Mouse (Mus musculus) intestine, embryonic 16.5 days (tissue): ENCODE measurements around the gene Pigl. TPM values are rescaled to one million over a fixed set of nuclear protein-coding genes. Genes with fewer than 3 reads are reported as not detected.
"Not testable (repeated sequence)": the region's sequence is repeated elsewhere in the genome, so short reads cannot be mapped to it uniquely, and the experiment has no call there.

Source experiments
- ATAC-seq: fragments of 200-750 bp; cut with Nextera tagmentation; 2 replicates; pipeline ENCODE4 v1.8.0; 2017; ENCODE audit warnings: moderate TSS enrichment, moderate library complexity
- H3K27ac ChIP-seq: fragments of 300-500 bp; sonication (generic); 2 replicates; pipeline ENCODE4 v1.5.1; 2014; ENCODE audit warnings: mild to moderate bottlenecking, low read length
- H3K27me3 ChIP-seq: fragments of 300-500 bp; sonication (generic); replicated peaks from 2 replicates; pipeline ENCODE4 v1.6.1; 2014; ENCODE audit warnings: low read length, control low read depth, mixed read lengths; ENCODE audit not compliant: control insufficient read depth, insufficient read depth
- H3K36me3 ChIP-seq: fragments of 300-500 bp; sonication (generic); 2 replicates; pipeline ENCODE4 v1.6.1; 2014; ENCODE audit warnings: low read length, control low read depth; ENCODE audit not compliant: control insufficient read depth, insufficient read depth
- H3K4me1 ChIP-seq: fragments of 300-500 bp; sonication (generic); 2 replicates; pipeline ENCODE4 v1.6.1; 2014; ENCODE audit warnings: low read length, control low read depth, mixed read lengths; ENCODE audit not compliant: control insufficient read depth, insufficient read depth
- H3K4me2 ChIP-seq: fragments of 300-500 bp; sonication (generic); 2 replicates; pipeline ENCODE4 v1.6.1; 2014; ENCODE audit warnings: low read depth, low read length, control low read depth
- H3K4me3 ChIP-seq: fragments of 300-500 bp; sonication (generic); 2 replicates; pipeline ENCODE4 v1.5.1; 2014; ENCODE audit warnings: mild to moderate bottlenecking, low read length
- H3K9ac ChIP-seq: fragments of 300-500 bp; sonication (generic); 2 replicates; pipeline ENCODE4 v1.6.1; 2014; ENCODE audit warnings: low read depth, low read length
- H3K9me3 ChIP-seq: fragments of 300-500 bp; sonication (generic); 2 replicates; pipeline ENCODE4 v1.6.1; 2016; ENCODE audit warnings: low read length, control low read depth; ENCODE audit not compliant: control insufficient read depth
- WGBS: fragments of 180-500 bp; shearing (Covaris S2); extraction: QIAGEN DNeasy Blood & Tissue Kit; methylation state at CpG from one replicate; pipeline ENCODE4 v1.1.7; 2014; 5-methylcytosine and 5-hydroxymethylcytosine counted together
- polyA plus RNA-seq: library from polyadenylated mRNA; unstranded; fragments of >200 nt; fragmentation: Nextera tagmentation; extraction: Ambion mirVana; gene quantifications from 2 replicates; pipeline ENCODE4 v1.2.1, GENCODE M21; 2015

Pigl gene
- polyA plus RNA-seq, 1 experiment from 2014 or later: 11.8 TPM

DNA sequence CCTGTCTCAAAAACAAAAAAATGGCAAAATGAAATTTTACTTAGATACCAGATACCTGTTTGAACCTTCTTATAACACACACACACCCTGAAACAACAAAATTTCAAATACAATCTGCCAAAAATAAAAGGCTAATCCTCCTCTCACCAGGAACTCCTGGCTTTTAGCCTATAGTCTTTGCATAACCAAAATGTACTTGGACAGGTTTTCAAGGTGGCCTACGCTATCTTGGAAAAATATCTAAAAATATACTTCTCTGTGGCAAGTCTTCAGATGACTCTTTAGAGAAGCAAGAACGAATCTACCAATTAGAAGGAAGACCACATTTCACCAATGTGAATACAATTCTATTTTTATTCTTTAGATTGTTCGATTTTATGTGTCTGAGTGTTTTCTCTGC lies 12.5 kb upstream of the Pigl start:
- WGBS: 97% methylated on average over 3 of the region's 3 CpGs

GRCm38 (mm10) chr11:62448971-62449370 lies 9.3 kb upstream of the Pigl start:
- no peaks in the 10 kb centered on the region for H3K9me3 ChIP-seq
- WGBS: 92% methylated on average over 6 of the region's 6 CpGs
- no peak for ATAC-seq
- no peaks in the 10 kb centered on the region for H3K36me3 ChIP-seq
- no peak overlapping the region for H3K4me2 ChIP-seq
- no peaks in the 10 kb centered on the region for H3K27me3 ChIP-seq
- no peaks in the 10 kb centered on the region for H3K4me1 ChIP-seq
- H3K9ac ChIP-seq: no peak overlapping the region
- H3K27ac ChIP-seq: no peak overlapping the region
- H3K4me3 ChIP-seq: no peak overlapping the region

More for the DNA sequence above, 12.5 kb upstream of the Pigl start:
- H3K36me3 ChIP-seq: no peaks in the 10 kb centered on the region
- H3K4me1 ChIP-seq: no peaks in the 10 kb centered on the region
- H3K4me2 ChIP-seq: no peak overlapping the region
- H3K27ac ChIP-seq: no peak overlapping the region
- no peaks in the 10 kb centered on the region for H3K27me3 ChIP-seq
- no peak for ATAC-seq
- no peak overlapping the region for H3K4me3 ChIP-seq
- H3K9ac ChIP-seq: no peak overlapping the region
- no peaks in the 10 kb centered on the region for H3K9me3 ChIP-seq

GRCm38 (mm10) chr11:62455193-62455592 lies 3.1 kb upstream of the Pigl start:
- H3K9ac ChIP-seq: no peak overlapping the region
- H3K9me3 ChIP-seq: no peaks in the 10 kb centered on the region
- no peak overlapping the region for H3K4me3 ChIP-seq
- no peak overlapping the region for H3K27ac ChIP-seq
- no peaks in the 10 kb centered on the region for H3K36me3 ChIP-seq
- 38% methylated on average over 1 of the region's 1 CpGs for WGBS
- H3K27me3 ChIP-seq: no peaks in the 10 kb centered on the region
- H3K4me1 ChIP-seq: peaks cover 5% of the 10 kb centered on the region
- no peak for ATAC-seq
- H3K4me2 ChIP-seq: no peak overlapping the region

GRCm38 (mm10) chr11:62456021-62456482 lies 2.2 kb upstream of the Pigl start:
- Histone ChIP-seq H3K9ac (peak overlapping the region; percentile 99), H3K9me3 (no peaks in the 10 kb centered on the region), H3K4me2 (peak overlapping the region; percentile 67), H3K4me1 (peaks cover 5% of the 10 kb centered on the region), H3K36me3 (no peaks in the 10 kb centered on the region), H3K27me3 (no peaks in the 10 kb centered on the region), H3K27ac (no peak overlapping the region), H3K4me3 (peak overlapping the region; percentile 95)
- 6% methylated on average over 3 of the region's 3 CpGs for WGBS
- no peak for ATAC-seq

GRCm38 (mm10) chr11:62456483-62457172 lies 1.6 kb upstream of the Pigl start:
- Histone ChIP-seq H3K9ac (peak overlapping the region; percentile 99), H3K36me3 (no peaks in the 10 kb centered on the region), H3K9me3 (no peaks in the 10 kb centered on the region), H3K4me2 (peak overlapping the region; percentile 67), H3K27ac (peak overlapping the region; percentile 99), H3K4me1 (peaks cover 5% of the 10 kb centered on the region), H3K27me3 (no peaks in the 10 kb centered on the region), H3K4me3 (peak overlapping the region; percentile 95)
- WGBS: under 1% methylated on average over 42 of the region's 42 CpGs
- peak; percentile 79 for ATAC-seq

DNA sequence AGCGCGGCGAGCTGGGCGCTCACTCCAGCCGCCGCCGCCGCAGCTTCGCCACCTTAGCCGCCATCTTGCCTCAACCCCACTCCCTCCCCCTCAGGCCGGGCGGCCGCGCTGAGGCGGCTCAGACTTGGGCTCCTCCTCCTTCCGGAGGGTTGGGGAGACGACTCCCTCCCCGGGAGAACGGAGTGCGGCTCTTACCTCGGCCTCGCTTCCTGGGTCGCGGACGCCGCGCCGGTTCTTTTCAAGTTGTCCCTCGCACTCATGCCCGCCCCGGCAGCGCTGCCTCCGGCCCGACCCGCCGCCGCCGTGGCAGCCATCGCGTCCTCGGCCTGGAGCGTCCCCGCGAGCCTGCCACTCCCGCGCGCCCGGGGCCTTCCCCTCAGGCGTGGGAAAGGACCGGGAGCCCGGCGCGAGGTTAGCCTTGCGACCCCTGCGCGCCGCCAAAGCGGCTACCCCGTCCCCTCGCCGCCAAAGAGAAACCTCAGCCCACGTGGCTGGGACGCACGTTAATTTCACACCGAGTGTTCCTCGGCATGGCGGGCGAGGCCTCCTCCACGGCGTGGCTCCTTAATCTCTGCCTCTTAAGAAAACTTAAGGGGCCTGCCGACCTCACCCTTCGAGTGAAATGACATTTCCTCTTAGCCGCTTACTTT lies 894 bp upstream of the Pigl start:
- H3K27ac ChIP-seq: peak overlapping the region; percentile 99
- no peaks in the 10 kb centered on the region for H3K27me3 ChIP-seq
- H3K4me2 ChIP-seq: peak overlapping the region; percentile 81
- H3K9ac ChIP-seq: peak overlapping the region; percentile 99
- peak overlapping the region; percentile 95 for H3K4me3 ChIP-seq
- no peaks in the 10 kb centered on the region for H3K9me3 ChIP-seq
- WGBS: 0% methylated on average over 73 of the region's 73 CpGs
- no peaks in the 10 kb centered on the region for H3K36me3 ChIP-seq
- H3K4me1 ChIP-seq: peaks cover 5% of the 10 kb centered on the region
- peak; percentile 97 for ATAC-seq

DNA sequence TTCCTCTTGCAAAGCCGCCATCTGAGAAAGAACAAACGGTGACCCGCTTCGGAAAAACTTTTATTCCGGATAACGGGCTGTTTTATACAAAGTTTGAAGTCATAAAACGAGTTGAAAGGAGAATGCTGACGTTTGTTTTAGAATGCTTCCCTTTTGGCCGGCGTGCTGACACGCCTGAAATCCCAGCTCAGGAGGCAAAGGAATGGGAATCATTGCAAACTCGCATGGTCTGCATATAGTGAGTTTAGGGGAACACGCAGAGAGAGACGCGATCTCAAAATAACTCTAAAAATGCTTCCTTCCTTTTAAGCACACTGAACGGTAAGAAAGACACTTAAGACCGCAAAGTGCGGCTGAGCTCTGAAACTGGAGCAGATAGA lies 379 bp upstream of the Pigl start:
- no peaks in the 10 kb centered on the region for H3K9me3 ChIP-seq
- H3K27ac ChIP-seq: peak overlapping the region; percentile 99
- H3K4me2 ChIP-seq: peak overlapping the region; percentile 81
- WGBS: under 1% methylated on average over 18 of the region's 18 CpGs
- H3K4me3 ChIP-seq: peak overlapping the region; percentile 95
- ATAC-seq: no peak
- H3K27me3 ChIP-seq: no peaks in the 10 kb centered on the region
- peaks cover 5% of the 10 kb centered on the region for H3K4me1 ChIP-seq
- H3K36me3 ChIP-seq: no peaks in the 10 kb centered on the region
- H3K9ac ChIP-seq: peak overlapping the region; percentile 99

DNA sequence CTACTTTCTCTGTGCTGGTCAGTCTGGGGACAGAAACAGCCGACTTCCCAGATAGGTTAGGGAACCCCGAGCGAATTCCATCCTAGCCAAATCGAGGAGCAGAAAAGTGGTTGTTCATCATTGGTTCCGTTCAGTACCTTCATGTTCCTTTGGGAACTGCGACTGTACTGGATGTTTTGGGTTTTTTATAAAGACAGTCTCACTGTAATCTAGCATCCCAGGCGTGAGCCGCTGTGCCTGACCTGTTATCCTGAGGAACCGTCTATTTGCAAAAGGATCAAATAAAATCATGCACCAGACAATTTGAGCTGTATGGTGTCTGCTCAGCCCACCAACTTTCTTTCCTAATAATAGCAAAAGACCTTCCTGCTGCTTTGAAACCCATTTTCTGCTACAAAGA lies 520 bp downstream of the Pigl start:
- Histone ChIP-seq H3K9me3 (no peaks in the 10 kb centered on the region), H3K27me3 (no peaks in the 10 kb centered on the region), H3K4me3 (peak overlapping the region; percentile 95), H3K4me2 (peak overlapping the region; percentile 81), H3K9ac (peak overlapping the region; percentile 99), H3K4me1 (peaks cover 5% of the 10 kb centered on the region), H3K27ac (peak overlapping the region; percentile 99), H3K36me3 (no peaks in the 10 kb centered on the region)
- no peak for ATAC-seq
- under 1% methylated on average over 9 of the region's 9 CpGs for WGBS

DNA sequence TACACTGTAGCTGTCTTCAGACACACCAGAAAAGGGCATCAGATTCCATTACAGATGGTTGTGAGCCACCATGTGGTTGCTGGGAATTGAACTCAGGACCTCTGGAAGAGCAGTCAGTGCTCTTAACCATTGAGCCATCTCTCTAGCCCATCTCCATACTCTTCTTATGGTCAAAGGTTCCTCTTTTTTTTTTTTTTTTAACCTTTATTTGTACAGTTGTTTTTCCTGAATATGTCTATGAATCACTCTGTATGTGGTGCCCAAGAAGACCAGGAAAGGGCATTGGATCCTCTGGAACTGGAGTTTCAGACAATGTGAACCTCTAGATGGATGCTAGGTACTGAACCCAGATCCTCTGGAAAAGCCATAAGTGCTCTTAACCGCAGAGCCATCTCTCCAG lies 4.3 kb downstream of the Pigl start:
- not testable (repeated sequence) for H3K4me2 ChIP-seq, H3K9ac ChIP-seq, H3K4me1 ChIP-seq, H3K4me3 ChIP-seq, H3K27me3 ChIP-seq, H3K9me3 ChIP-seq, ATAC-seq, H3K36me3 ChIP-seq, H3K27ac ChIP-seq
- WGBS: 97% methylated on average over 1 of the region's 1 CpGs
